ENCODE assay signal across 22 mouse cellular contexts in genomic region chr3:95977079-95977478, GRCm38 (mm10). TPM values are rescaled to one million over a fixed set of nuclear protein-coding genes. Genes with fewer than 3 reads are reported as not detected.
DNase-seq lines count a peak whose midpoint lies in the region; ATAC-seq and TF ChIP-seq lines count a peak whose summit lies in the region.
"Had no signal": no experiment of that assay in that cellular context is flagged by ENCODE, and none has a peak within 500 bp of the region (broad histone marks: within the 10 kb centered on the region; RNA-seq: fewer than 3 reads in every experiment).

No protein-coding gene starts in this region.

- H3K9ac ChIP-seq in heart, embryonic 13.5 days, result no peak overlapping the region
- H3K9ac ChIP-seq in kidney, embryonic 15.5 days, result no peak overlapping the region
- H3K9ac ChIP-seq: embryonic facial prominence, embryonic 13.5 days; forebrain, postnatal 0 days; hindbrain, embryonic 15.5 days; limb, embryonic 12.5 days; liver, embryonic 15.5 days had no signal

- no peak for ATAC-seq in heart, embryonic 13.5 days (ENCODE audit: extremely low read depth, insufficient number of reproducible peaks, low FRiP score, low TSS enrichment)
- peak; percentile 56 for ATAC-seq in common myeloid progenitor, adult 5-6 weeks (replicated peaks; ENCODE audit: low read depth, poor library complexity, severe bottlenecking)
- ATAC-seq in kidney, embryonic 15.5 days (replicated peaks; ENCODE audit: low FRiP score), result no peak
- ATAC-seq: forebrain, postnatal 0 days; intestine, embryonic 16.5 days; lung, postnatal 0 days had no signal

- H3K4me2 ChIP-seq in heart, embryonic 13.5 days, result no peak overlapping the region
- no peak overlapping the region for H3K4me2 ChIP-seq in kidney, embryonic 15.5 days
- H3K4me2 ChIP-seq: embryonic facial prominence, embryonic 13.5 days; hindbrain, embryonic 15.5 days; limb, embryonic 12.5 days; liver, embryonic 15.5 days had no signal

- H3K9me3 ChIP-seq in heart, embryonic 13.5 days, result no peaks in the 10 kb centered on the region
- no peaks in the 10 kb centered on the region for H3K9me3 ChIP-seq in kidney, embryonic 15.5 days (replicated peaks)
- H3K9me3 ChIP-seq: embryonic facial prominence, embryonic 13.5 days; G1E; hindbrain, embryonic 15.5 days; limb, embryonic 12.5 days; liver, embryonic 15.5 days; midbrain, embryonic 10.5 days had no signal

- H3K36me3 ChIP-seq in heart, embryonic 13.5 days, result no peaks in the 10 kb centered on the region
- H3K36me3 ChIP-seq in spleen, adult 2 months (ENCODE audit: control insufficient read depth, insufficient read depth, low read length), result no peaks in the 10 kb centered on the region
- H3K36me3 ChIP-seq in kidney, embryonic 15.5 days, result no peaks in the 10 kb centered on the region
- H3K36me3 ChIP-seq: embryonic facial prominence, embryonic 13.5 days; G1E; hindbrain, embryonic 15.5 days; limb, embryonic 12.5 days; liver, embryonic 15.5 days; midbrain, embryonic 10.5 days had no signal

- no peak for DNase-seq in heart, adult 9 months (ENCODE audit: low spot score in 2 of 2)
- DNase-seq in spleen, adult 2 months (ENCODE audit: low read depth in 1 of 2, low spot score in 2 of 2), result no peak
- DNase-seq in spleen, postnatal 4 days (ENCODE audit: low spot score in 2 of 2), result no peak
- no peak for DNase-seq in embryo, embryonic 11 days
- DNase-seq: cerebellum, adult 11 months; cerebellum, postnatal 36 days; forebrain, postnatal 0 days; heart, postnatal 10 days; right cerebral cortex, postnatal 25 days; thymus, adult 18-20 months had no signal

- H3K27ac ChIP-seq in heart, embryonic 13.5 days (replicated peaks), result peak overlapping the region; percentile 65
- H3K27ac ChIP-seq in spleen, adult 2 months (ENCODE audit: insufficient read depth, low read length), result peak overlapping the region; percentile 71
- H3K27ac ChIP-seq in kidney, embryonic 15.5 days, result no peak overlapping the region
- H3K27ac ChIP-seq: embryonic facial prominence, embryonic 13.5 days; hindbrain, embryonic 15.5 days; left cerebral cortex, adult 2 months; limb, embryonic 12.5 days; liver, embryonic 15.5 days; midbrain, embryonic 10.5 days had no signal

- TF ChIP-seq CTCF in spleen, adult 2 months (IDR thresholded peaks at IDR 0.05; ENCODE audit: extremely low read depth, insufficient read depth, insufficient read length, insufficient replicate concordance), result no peak

- no peak for TF ChIP-seq POLR2A in spleen, adult 2 months (IDR thresholded peaks at IDR 0.05; ENCODE audit: low read depth, low read length)

- 48% methylated on average over 3 of the region's 3 CpGs for WGBS in heart, embryonic 13.5 days
- WGBS in spleen, adult 2 months, result 60% methylated on average over 3 of the region's 3 CpGs
- WGBS in kidney, embryonic 15.5 days, result 71% methylated on average over 3 of the region's 3 CpGs

- H3K4me3 ChIP-seq in heart, embryonic 13.5 days, result no peak overlapping the region
- H3K4me3 ChIP-seq in spleen, adult 2 months (ENCODE audit: extremely low read depth, insufficient read depth, insufficient read length), result no peak overlapping the region
- no peak overlapping the region for H3K4me3 ChIP-seq in kidney, embryonic 15.5 days (replicated peaks)
- H3K4me3 ChIP-seq: embryonic facial prominence, embryonic 13.5 days; hindbrain, embryonic 15.5 days; left cerebral cortex, adult 2 months; limb, embryonic 12.5 days; liver, embryonic 15.5 days; midbrain, embryonic 10.5 days had no signal

- peaks cover 16% of the 10 kb centered on the region for H3K27me3 ChIP-seq in heart, embryonic 13.5 days (replicated peaks)
- no peaks in the 10 kb centered on the region for H3K27me3 ChIP-seq in spleen, adult 2 months (ENCODE audit: control insufficient read depth, insufficient read depth, low read length)
- peaks cover 9% of the 10 kb centered on the region; the same call in 1 of the 2 replicates for H3K27me3 ChIP-seq in kidney, embryonic 15.5 days
- H3K27me3 ChIP-seq: hindbrain, embryonic 15.5 days had no signal

- H3K4me1 ChIP-seq in heart, embryonic 13.5 days, result peaks cover 26% of the 10 kb centered on the region
- peaks cover 37% of the 10 kb centered on the region; the same call in 1 of the 2 replicates for H3K4me1 ChIP-seq in spleen, adult 2 months (ENCODE audit: control insufficient read depth, insufficient read depth, insufficient read length)
- peaks cover 17% of the 10 kb centered on the region for H3K4me1 ChIP-seq in kidney, embryonic 15.5 days

RNA-seq across cellular contexts. Expression of gene Plekho1, which starts 18.7 kb away (rescaled TPM):
- polyA plus RNA-seq in heart, embryonic 13.5 days (2015; fragmentation: Nextera tagmentation; extraction: Ambion mirVana), result 59.2 and 64.8 TPM in 2 replicates
- polyA plus RNA-seq in spleen, adult 2 months (2012; rRNA removed), result 60.1 and 91.7 TPM in 2 replicates
- 28.9 and 33.8 TPM in 2 replicates for total RNA-seq in common myeloid progenitor, adult 5-6 weeks (2017)
- 43.5 and 44.2 TPM in 2 replicates for polyA plus RNA-seq in kidney, embryonic 15.5 days (2015; fragmentation: Nextera tagmentation; extraction: Ambion mirVana)

RNA-seq across cellular contexts. Expression of gene Anp32e, which starts 48.0 kb away (rescaled TPM):
- polyA plus RNA-seq in heart, embryonic 13.5 days (2015; fragmentation: Nextera tagmentation; extraction: Ambion mirVana), result 164 and 182 TPM in 2 replicates
- 12.7 and 21.2 TPM in 2 replicates for polyA plus RNA-seq in spleen, adult 2 months (2012; rRNA removed)
- 560 and 574 TPM in 2 replicates for total RNA-seq in common myeloid progenitor, adult 5-6 weeks (2017)
- polyA plus RNA-seq in kidney, embryonic 15.5 days (2015; fragmentation: Nextera tagmentation; extraction: Ambion mirVana), result 247 and 264 TPM in 2 replicates
